Mouse (Mus musculus) kidney, adult 2 months (tissue): ENCODE measurements at regions not wholly inside any gene's neighbourhood (a gene's known extent, or its start where the extent isn't known, plus 50 kb on each side); places are given as distances from the start of the nearest gene placed in this dataset.

ENCODE experiments used
- CTCF ChIP-seq: fragments of 200-500 bp; conservative IDR thresholded peaks from 2 replicates; pipeline ENCODE4 v1.5.1; 2011; ENCODE audit warnings: low read depth, mild to moderate bottlenecking, control low read depth, low read length, moderate library complexity, mixed read lengths; ENCODE audit not compliant: insufficient read depth, insufficient read length
- POLR2A ChIP-seq: fragments of 200-500 bp; IDR thresholded peaks from one replicate; pipeline ENCODE4 v1.6.1; 2011; ENCODE audit warnings: low read depth, low read length, control low read depth

- TF ChIP-seq POLR2A = no peak
- TF ChIP-seq CTCF = no peak
Measured at GRCm38 (mm10) chr12:106585626-106586025, 575.6 kb downstream of the Vrk1 start.
